Mouse (Mus musculus) ovary, adult 18-20 months (tissue): ENCODE results near the gene Caln1.

Source experiments
- DNase-seq: peaks from one replicate; pipeline ENCODE4 v3.0.0; 2022; ENCODE audit warnings: low spot score, mixed read lengths

The Caln1 gene

DNA sequence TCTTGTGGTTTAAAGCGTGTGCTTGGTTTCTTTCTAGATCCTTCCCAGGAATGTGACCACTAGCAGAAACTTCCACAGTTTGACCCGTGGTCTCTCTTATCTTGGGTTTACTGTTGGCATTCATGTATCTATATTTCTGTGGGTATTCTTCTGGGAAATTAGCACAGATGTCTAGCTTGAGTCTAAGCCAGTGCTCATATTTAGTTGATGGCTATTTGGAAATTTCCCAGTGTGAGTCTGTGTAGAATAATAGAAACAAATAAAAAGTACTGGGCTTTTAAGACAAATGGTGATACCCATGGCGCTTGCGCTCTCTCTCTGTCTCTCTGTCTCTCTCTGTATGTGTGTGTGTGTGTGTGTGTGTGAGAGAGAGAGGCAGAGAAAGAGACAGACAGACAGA lies 330.2 kb downstream of the Caln1 start:
- DNase-seq = no peak

DNA sequence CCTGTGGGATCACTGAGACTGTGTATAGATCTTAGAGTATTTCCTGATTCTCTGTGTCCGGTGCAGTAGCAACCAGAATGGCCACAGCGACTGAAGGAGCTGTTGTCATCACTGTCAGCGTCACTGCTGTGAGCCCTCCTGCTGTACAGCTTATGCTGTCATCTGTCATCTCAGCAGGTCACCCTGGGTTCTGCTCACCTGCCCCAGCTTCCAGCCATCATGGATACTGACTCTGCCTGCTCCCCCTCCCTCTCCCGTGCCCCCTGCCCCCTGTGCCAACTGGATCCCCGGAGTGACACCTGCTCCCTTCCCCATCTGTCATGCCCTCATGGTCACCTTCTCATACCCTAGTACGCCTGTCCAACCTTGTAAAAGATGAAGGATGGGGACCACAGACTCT lies 332.5 kb downstream of the Caln1 start:
- no peak for DNase-seq

DNA sequence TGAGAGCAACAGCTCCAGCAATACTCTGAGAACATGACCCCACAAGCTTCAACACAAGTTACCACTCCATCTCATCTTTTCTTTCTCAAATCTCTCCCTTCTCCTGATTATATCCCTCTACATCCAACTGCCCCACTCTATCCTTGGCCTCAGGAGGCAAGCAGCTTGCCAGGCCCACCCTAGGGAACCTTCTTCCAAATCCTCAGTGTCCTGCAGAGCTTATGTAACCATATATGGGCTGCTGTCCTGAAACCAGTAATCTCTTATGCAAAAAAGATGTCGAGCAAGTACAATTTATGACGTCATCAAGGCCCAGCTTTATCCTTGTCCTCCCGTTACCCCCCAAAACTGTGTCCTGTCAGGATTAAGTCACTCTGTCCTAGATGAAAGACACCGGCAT lies 333.1 kb downstream of the Caln1 start:
- DNase-seq = no peak

DNA sequence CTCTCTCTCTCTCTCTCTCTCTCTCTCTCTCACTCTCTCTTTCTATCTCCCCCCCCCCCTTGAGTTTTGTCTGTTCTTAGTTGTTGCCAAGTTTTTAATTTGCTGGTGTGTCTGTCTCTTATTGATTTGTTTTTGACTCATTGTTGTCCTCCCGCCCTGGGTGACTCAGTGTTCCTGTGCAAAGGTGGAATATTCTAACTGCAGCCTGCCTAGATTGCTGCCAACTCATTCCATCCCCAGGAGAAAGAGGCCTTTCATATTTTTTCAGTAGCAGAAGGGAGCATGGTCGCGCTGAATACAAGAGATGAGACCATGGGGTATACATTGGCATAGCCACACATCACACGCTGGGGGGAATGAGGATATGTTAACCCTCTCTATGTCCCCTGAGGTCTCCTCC lies 335.6 kb downstream of the Caln1 start:
- DNase-seq = no peak

DNA sequence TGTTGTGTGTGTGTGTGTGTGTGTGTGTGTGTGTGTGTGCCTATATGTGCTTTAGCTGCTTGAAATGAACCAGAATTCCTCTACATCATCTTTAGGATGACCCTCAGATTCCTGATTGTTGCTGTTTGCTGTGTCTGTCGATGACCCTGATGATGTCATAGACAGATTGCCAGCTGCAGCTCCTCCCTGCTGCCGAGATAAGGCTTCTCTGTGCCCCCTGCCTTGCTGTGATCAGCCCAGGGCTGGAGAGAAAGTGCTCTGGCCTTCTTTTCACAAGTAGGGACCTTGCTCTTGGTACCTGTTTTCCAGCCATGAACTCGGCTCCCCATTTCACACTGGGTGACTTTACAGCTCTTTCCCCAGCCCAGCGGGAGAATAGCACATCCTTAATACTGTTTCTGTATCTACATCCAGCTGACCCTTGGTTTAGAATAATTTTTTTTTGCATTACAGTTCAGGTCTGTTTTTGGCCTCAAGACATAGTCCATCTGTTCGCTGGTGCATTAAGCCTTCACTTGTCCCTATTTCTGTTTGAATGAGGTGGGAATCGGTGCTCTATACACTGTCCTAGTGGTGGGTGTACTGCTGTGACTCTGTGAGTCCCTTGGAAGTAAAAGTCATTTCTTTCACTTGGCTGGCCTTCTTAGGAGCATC lies 337.1 kb downstream of the Caln1 start:
- no peak for DNase-seq

DNA sequence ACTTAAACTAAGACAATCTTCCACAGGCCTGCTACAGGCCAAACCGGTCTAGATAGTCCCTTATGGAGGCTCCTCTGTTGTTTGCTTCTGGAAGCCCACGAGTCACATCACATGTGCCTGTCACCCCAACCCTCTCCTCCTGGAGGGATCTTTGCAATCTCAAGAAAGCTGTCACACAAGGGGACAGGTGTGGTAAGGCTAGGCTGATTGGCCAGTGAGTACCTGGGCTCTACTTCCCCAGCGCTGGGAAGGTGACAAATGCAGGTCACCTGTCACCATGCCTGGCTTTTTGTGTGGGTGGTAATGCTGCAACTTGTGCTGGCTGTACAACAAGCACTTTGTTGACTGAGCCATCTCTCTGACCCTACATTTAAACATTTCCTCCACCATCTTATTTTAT lies 338.5 kb downstream of the Caln1 start:
- no peak for DNase-seq

DNA sequence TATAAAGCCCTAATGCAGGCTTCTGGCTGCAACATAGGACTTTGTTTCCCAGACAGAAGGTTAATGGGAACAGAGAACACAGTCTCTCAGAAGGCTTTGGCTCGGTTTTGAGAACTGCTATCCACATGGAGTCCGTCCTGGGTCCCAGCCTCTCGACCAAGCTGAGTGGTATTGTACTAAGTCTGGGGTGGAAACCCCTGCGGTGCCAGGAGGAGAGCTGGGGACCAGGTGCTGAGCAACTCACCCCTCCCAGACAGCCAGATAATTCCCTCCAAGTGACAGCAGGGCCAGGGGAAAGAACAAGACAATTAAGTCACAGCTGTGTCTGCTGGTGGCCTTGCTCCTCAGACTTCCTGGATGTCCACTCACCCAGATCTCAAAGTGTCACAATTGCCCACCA lies 339.4 kb downstream of the Caln1 start:
- no peak for DNase-seq

DNA sequence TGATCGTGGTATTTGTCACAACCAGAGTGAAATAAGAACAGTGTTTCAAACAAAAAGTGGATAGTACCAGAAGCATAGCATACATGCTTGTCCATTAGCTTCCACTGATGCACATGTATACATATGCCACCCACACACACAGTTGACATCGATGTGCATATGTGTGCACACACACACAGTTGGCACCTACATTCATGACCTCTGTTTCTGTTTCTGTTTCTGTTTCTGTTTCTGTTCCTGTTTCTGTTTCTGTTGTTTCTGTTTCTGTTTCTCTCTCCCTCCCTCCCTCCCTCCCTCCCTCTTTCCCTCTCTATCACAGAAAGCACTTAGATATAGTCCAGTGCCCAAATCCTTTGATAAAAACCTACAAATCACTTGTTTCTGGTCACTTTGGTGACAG lies 342.4 kb downstream of the Caln1 start:
- no peak for DNase-seq

DNA sequence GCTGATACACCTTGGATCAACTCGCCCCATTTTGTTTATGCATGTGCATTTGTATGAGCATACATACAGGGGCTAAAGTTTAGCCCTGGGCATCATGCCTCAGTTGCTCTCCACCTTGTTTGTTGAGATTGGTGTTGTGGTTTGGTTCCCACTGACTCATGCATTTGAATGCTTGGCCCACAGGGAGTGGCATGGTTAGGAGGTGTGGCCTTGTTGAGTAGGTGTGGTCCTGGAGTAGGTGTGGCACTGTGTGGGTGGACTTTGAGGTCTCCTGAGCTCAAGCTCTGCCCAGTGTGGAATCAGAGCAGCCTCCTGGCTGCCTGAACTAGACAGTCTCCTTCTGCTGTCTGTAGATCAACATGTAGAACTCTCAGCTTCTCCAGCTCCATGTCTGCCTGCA lies 343.0 kb downstream of the Caln1 start:
- no peak for DNase-seq

DNA sequence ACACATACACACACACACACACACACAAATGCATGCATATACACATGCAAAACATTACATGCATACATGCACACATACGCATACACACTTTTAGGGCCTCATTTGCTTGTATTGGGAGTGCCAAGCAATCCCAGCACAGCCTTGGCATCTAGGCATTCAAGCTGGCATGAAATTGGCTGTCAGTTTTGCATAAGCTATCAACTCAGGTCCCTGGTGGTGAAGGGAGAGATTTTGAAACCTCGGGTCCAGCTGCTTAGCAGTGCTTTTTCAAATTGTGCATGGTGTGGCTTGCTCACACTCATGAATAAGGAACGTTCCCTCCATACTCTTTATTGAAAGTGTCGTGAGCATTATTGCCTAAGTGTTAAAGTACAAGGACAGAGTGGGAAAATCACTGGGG lies 345.9 kb downstream of the Caln1 start:
- DNase-seq = no peak

DNA sequence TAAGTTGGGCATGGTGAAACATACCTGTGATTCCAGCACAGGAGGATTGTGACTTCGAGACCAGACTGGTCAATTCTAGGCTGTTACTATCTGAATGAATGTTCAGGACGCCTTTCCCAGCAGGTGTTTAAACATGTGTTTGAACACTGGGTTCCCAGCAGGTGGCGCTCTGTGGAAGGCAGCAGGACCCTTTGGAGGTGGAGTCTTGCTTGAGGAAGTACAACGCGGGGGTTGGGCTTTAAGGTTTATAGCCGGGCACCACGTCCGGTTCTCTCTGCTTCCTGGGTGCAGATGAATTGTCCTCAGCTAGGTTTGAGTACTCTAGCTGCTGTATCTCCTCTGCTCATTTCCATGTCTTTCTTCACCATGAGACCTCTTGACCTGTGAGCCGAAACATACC lies 349.1 kb downstream of the Caln1 start:
- DNase-seq = no peak

DNA sequence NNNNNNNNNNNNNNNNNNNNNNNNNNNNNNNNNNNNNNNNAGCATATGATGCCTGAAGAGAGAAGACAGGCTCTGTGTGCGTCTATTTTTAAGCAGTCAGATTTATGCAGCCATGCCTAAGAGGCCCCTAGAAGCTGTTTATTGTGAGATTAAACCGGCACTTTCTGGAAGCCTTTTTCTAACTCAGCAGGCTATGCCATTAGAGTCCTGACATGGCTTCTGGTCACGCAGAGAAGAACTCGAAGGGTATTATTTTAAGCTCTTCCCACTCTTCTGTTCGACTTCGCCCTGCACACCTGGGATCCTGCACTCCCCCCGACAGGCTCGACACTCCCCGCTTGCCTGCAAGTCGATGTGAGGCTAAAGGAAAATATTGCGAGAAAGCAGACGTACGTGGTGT lies 372.9 kb downstream of the Caln1 start:
- no peak for DNase-seq

DNA sequence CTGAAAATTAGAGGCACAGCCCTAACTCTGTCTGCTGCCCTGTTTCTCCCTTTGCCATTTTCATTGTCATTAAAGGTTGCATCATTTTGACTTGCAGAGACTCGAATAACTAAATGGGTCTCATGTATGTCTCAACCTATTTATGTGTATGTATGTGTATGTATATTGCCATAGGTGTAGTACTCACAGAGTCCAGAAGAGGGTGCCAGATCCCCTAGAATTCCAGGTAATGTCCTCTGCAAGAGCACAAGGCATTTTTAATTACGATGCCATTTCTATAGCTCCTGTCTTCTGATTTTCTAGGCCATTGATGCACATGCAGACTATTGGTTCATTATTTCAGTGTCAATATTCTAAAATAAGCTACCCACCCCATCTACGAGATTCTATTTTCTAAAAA lies 388.3 kb downstream of the Caln1 start:
- DNase-seq = no peak

DNA sequence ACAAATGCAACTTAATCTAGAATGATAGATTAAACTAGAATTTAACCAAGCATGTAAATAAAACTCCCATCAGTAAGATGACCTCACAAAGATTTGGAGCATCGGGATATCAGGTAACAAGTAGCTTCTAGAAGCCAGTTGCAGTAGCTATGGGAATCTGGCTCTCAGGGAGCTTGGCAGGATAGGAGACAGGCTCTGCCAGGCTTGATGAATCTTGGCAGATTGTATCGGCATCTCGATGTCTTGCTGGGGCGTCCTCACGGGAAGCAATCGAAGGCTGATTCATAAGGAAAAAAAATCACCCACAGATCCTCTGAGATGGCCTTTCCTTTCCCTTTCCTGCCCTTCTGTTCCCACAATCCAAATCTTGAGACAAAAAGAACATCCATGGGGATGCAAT lies 396.5 kb downstream of the Caln1 start:
- no peak for DNase-seq

DNA sequence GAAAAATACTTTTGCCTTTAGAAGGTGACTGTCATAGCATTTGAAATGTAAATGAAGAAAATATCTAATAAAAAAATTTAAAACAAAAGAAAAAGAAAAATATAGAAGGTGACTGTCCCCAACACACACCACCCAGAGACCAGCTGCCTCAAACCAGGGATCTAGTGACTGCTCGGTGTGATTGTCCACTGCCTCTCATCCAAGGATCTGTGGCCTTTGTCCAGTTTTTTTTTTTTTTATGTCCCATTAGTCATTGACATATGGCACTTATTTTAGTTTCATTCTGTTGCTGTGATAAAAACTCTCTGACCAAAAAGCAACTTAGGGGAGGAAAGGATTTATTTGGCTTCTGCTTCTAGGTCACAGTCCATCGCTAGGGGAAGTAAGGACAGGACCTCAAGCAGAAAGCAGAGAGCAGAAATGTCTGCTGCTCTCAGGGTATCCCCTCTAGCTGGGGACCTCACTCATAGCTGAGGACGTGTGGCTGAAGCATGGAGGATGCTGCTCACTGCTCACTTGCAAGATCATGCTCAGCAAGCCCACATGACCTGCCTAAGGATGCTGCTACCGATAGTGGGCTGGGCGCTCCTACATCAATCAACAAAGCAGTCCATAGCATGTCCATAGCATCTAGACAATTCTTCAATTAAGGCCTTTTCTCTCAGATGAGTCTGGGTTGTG lies 401.9 kb downstream of the Caln1 start:
- no peak for DNase-seq

DNA sequence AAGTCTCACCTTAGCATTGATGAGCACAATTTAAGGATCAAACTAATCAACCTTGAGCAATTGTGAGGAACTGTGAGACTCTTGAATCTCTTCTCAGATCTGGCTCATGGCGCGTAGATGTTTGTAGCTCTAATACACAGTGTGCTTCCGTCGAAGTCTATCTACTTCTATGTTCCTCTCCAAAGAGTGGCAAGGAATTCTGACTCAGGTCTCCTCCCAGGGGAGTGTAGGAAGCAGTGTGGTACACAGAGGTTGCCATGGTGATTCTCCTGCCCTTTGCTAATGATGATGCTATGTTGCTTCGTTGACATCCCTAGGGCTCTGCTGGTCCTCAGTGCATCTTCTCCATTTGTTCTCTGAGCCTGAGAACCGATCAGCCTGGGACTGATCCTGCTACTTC lies 403.2 kb downstream of the Caln1 start:
- no peak for DNase-seq

DNA sequence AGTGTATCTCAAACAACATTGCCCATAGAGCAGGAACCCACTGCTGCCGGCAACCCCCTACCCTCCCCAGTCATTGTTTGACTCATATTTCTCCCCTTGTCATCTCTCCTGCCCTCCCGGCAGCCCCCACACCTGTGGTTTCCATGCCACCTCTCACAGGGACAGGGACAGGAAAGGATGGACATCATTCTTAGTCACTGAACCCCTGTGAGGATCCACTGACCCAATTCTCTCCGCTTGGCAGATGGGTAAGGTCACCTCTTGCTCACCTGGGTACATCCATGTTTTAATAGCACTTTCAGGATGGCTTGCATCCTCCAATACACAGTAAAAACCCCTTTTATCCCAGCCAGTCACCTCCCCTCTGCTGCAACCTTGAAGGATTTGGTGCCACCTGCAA lies 405.7 kb downstream of the Caln1 start:
- DNase-seq = no peak

DNA sequence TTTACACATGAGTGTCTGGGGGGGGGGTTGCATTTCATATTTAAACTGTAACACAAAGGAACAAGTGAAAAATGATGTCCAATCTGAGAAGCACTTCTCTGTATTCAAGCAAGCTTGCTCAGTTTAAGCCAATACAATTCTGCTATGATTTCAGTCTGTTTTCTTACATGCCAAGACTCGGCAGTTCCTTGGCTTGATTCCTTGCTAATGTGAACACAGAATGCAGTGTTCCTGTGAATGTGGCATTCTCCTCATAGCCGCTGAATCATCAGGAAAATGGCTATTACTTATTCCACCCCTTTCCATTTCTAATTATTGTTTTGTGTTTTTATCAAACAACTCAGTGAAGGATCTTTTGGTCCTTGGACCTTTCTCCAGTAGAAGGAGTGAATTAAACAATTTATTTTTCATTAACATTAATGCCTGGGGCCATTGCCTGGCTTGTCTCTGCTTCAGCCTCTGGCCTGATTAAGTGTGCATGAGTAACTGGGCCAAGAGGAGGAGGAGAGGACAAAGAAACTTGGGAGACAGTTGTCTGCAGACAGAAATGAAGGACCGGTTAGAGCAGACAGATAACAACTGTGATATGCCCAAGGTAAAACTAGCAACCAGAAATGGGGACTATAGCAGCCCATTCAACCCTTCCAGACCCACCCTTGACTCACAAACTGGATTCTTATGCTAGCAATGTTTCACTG lies 423.6 kb downstream of the Caln1 start:
- no peak for DNase-seq

DNA sequence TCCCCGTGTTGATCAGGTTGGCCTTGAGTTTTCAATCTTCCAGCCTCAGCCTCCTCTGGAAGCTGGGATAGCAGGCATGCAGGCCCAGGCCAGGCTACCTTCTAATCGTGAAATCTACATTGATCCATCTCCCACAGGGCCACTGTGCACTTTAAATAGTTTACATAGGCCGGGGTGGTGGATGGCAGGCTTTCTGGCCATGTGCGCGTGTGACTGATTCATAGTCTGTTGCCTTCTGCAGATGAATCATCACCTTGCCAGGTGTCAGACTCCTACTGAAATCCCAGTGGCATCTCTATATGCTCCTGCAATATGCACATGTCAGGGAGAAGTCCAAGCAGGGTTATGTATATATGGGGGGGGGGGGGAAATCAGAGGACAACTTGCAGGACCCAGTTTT lies 428.5 kb downstream of the Caln1 start:
- DNase-seq = no peak

DNA sequence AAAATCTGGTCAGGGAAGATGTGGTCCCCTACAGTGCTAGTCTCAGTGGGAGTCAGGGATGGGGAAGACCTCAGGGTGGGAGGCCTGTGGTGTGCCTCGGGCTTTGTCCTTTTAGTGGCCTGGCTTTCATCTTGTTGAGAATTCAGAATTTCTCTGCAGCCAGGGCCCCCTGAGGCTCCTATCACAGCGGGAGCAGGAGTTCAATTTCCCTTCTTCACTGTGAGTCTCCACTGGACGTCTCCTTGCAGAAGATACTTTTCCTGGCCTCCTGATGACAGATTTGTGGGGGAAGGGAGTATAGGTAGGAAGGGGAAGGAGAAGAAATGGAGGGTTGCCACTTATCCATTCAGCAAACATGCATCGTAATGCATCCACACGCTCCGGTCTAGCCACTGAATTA lies 441.1 kb downstream of the Caln1 start:
- DNase-seq = no peak

DNA sequence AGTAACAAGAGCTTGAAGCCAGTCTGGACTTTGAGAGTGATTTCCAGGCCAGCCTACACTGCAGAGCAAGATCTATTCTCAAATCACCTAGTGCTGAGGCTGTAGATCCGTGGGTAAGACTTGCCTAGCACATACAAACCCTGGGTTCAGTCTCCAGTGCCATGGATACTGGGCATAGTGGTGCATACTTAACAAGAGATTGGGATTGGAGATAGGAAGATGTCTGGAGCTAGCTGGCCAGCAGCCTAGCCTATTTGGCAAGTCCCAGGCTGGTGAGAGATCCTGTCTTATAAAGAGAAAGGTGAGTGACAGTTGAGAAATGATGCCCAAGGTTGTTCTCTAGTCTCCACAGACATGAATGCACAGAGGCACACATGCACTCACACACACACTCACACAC lies 441.6 kb downstream of the Caln1 start:
- DNase-seq = no peak

DNA sequence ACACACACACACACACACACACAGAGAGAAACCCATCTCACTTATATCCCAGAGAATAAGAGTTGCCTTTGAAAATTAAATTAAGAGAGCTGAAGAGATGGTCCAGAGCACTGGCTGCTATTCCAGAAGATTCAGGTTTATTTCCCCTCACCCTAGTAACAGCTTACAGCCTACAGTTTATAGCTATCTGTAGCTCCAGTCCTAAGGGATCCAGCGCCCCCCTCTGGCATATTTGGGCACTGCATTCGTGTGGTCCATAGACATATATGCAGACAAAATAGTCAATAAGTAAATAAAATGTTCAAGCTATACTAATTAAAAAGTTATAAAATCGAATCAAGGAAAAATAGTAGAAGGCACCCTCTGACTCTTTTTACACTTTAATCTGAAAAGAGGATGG lies 442.0 kb downstream of the Caln1 start:
- DNase-seq = no peak

DNA sequence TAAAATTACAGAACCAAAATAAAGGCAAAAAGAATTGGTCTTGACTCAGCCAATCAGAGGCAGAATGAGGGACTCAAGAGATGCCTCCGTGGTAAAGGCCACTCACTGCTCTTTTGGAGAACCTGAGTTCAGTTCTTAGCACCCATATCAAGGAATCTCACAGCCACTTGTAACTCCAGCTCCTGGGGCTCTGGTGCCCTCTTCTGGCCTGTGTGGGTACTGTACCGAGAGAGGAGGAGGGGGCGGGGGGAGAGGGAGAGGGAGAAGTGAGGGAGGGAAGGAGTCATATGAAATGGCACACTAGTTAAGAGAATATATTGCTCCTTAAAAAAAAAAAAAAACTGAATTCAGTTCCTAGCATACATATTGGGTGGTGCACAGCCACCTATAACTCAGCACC lies 442.7 kb downstream of the Caln1 start:
- no peak for DNase-seq

DNA sequence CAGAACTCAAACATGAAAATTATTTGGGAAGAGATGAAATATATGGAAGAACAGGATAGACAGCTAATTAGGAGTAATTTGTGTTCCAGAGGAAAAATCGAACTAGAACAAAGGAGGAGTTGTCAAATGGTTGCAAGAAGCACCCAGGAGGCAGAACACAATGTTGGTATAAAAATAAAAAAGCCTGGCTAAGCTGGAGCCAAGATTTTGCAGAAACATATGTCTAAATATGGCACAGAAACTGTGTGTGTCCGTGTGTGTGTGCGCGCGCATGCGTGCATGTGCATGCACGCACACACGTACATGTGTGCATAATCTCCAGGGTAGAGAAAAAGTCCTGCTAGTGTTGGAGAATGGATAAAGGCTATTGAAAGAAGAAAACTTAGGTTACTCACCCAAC lies 443.3 kb downstream of the Caln1 start:
- no peak for DNase-seq
